Mouse (Mus musculus) stomach, embryonic 15.5 days (tissue): ENCODE measurements at regions not wholly inside any gene's neighbourhood (a gene's known extent, or its start where the extent isn't known, plus 50 kb on each side); places are given as distances from the start of the nearest gene placed in this dataset.
A peak's percentile ranks its signal among the peaks of the same experiment; 100 is the strongest.

ENCODE experiments used
- ATAC-seq: fragments of 200-750 bp; cut with Nextera tagmentation; 2 replicates; pipeline ENCODE4 v1.8.0; 2017; ENCODE audit warnings: low read depth, moderate number of reproducible peaks, moderate TSS enrichment; ENCODE audit not compliant: insufficient read depth, low FRiP score
- H3K27ac ChIP-seq: fragments of 300-500 bp; sonication (generic); 2 replicates; pipeline ENCODE4 v1.5.1; 2015; ENCODE audit warnings: mild to moderate bottlenecking, inconsistent platforms
- H3K27me3 ChIP-seq: fragments of 300-500 bp; sonication (generic); replicated peaks from 2 replicates; pipeline ENCODE4 v1.6.1; 2015; ENCODE audit warnings: inconsistent platforms
- H3K36me3 ChIP-seq: fragments of 300-500 bp; sonication (generic); 2 replicates; pipeline ENCODE4 v1.6.1; 2015; ENCODE audit warnings: inconsistent platforms
- H3K4me1 ChIP-seq: fragments of 300-500 bp; sonication (generic); 2 replicates; pipeline ENCODE4 v1.6.1; 2015; ENCODE audit warnings: inconsistent platforms
- H3K4me2 ChIP-seq: fragments of 300-500 bp; sonication (generic); 2 replicates; pipeline ENCODE4 v1.6.1; 2015; ENCODE audit warnings: mild to moderate bottlenecking, inconsistent platforms
- H3K4me3 ChIP-seq: fragments of 300-500 bp; sonication (generic); replicated peaks from 2 replicates; pipeline ENCODE4 v1.5.1; 2015; ENCODE audit warnings: inconsistent platforms
- H3K9ac ChIP-seq: fragments of 300-500 bp; sonication (generic); 2 replicates; pipeline ENCODE4 v1.6.1; 2015; ENCODE audit warnings: inconsistent platforms
- H3K9me3 ChIP-seq: fragments of 300-500 bp; sonication (generic); 2 replicates; pipeline ENCODE4 v1.6.1; 2016; ENCODE audit warnings: inconsistent platforms
- WGBS: fragments of 180-500 bp; shearing (Covaris S2); methylation state at CpG from one replicate; pipeline ENCODE4 v1.1.7; 2015; 5-methylcytosine and 5-hydroxymethylcytosine counted together

- H3K36me3 ChIP-seq, result no peaks in the 10 kb centered on the region
- no peak for ATAC-seq
- H3K27me3 ChIP-seq, result no peaks in the 10 kb centered on the region
- H3K9me3 ChIP-seq, result no peaks in the 10 kb centered on the region
- H3K9ac ChIP-seq, result no peak overlapping the region
- H3K4me3 ChIP-seq, result no peak overlapping the region
- no peak overlapping the region for H3K4me2 ChIP-seq
- no peaks in the 10 kb centered on the region for H3K4me1 ChIP-seq
- WGBS, result 84% methylated on average over 6 of the region's 6 CpGs
- H3K27ac ChIP-seq, result no peak overlapping the region
These were observed 278.4 kb downstream of the Fat4 start for GRCm38 (mm10) chr3:39165006-39165667.

- Histone ChIP-seq H3K36me3 (no peaks in the 10 kb centered on the region), H3K9me3 (no peaks in the 10 kb centered on the region; the same call in 1 of the 2 replicates), H3K27me3 (no peaks in the 10 kb centered on the region), H3K4me3 (no peak overlapping the region), H3K9ac (no peak overlapping the region), H3K4me1 (no peaks in the 10 kb centered on the region), H3K27ac (no peak overlapping the region), H3K4me2 (no peak overlapping the region)
- WGBS, result 41% methylated on average over 3 of the region's 3 CpGs
- ATAC-seq, result no peak
These were observed 295.9 kb downstream of the Fat4 start for GRCm38 (mm10) chr3:39182646-39183045.

GRCm38 (mm10) chr3:39195102-39195501, 308.4 kb downstream of the Fat4 start:
- Histone ChIP-seq H3K36me3 (no peaks in the 10 kb centered on the region), H3K4me3 (no peak overlapping the region), H3K9ac (no peak overlapping the region), H3K9me3 (no peaks in the 10 kb centered on the region), H3K27ac (no peak overlapping the region), H3K4me1 (no peaks in the 10 kb centered on the region), H3K4me2 (no peak overlapping the region), H3K27me3 (no peaks in the 10 kb centered on the region)
- WGBS, result 81% methylated on average over 6 of the region's 6 CpGs
- no peak for ATAC-seq

GRCm38 (mm10) chr3:39202662-39203061, 315.9 kb downstream of the Fat4 start:
- Histone ChIP-seq H3K4me3 (no peak overlapping the region), H3K27me3 (no peaks in the 10 kb centered on the region), H3K27ac (no peak overlapping the region), H3K4me1 (no peaks in the 10 kb centered on the region), H3K9me3 (no peaks in the 10 kb centered on the region), H3K9ac (no peak overlapping the region), H3K36me3 (no peaks in the 10 kb centered on the region), H3K4me2 (no peak overlapping the region)
- no peak for ATAC-seq
- WGBS, result 60% methylated on average over 7 of the region's 7 CpGs

- no peak for ATAC-seq
- Histone ChIP-seq H3K27ac (no peak overlapping the region), H3K4me3 (no peak overlapping the region), H3K36me3 (no peaks in the 10 kb centered on the region), H3K4me2 (no peak overlapping the region), H3K9ac (no peak overlapping the region), H3K4me1 (no peaks in the 10 kb centered on the region), H3K9me3 (no peaks in the 10 kb centered on the region), H3K27me3 (no peaks in the 10 kb centered on the region)
- 94% methylated on average over 1 of the region's 1 CpGs for WGBS
These were observed 321.9 kb downstream of the Fat4 start for GRCm38 (mm10) chr3:39208651-39209050.

- Histone ChIP-seq H3K4me3 (no peak overlapping the region), H3K4me2 (no peak overlapping the region)
- WGBS, result 83% methylated on average over 8 of the region's 8 CpGs
These were observed 322.8 kb downstream of the Fat4 start for GRCm38 (mm10) chr3:39209382-39210165.

GRCm38 (mm10) chr3:39211670-39212069, 324.9 kb downstream of the Fat4 start:
- H3K36me3 ChIP-seq, result no peaks in the 10 kb centered on the region

More at GRCm38 (mm10) chr3:39209382-39210165, 322.8 kb downstream of the Fat4 start:
- no peak overlapping the region for H3K9ac ChIP-seq
- H3K36me3 ChIP-seq, result no peaks in the 10 kb centered on the region
- no peak for ATAC-seq
- H3K9me3 ChIP-seq, result no peaks in the 10 kb centered on the region
- no peak overlapping the region for H3K27ac ChIP-seq
- H3K4me1 ChIP-seq, result no peaks in the 10 kb centered on the region
- no peaks in the 10 kb centered on the region for H3K27me3 ChIP-seq

GRCm38 (mm10) chr3:39220011-39220706, 333.4 kb downstream of the Fat4 start:
- 0 out of 2 replicates have a peak overlapping the region, but pooled peaks have one; percentile 21 for H3K27ac ChIP-seq
- H3K4me3 ChIP-seq, result no peak overlapping the region
- H3K27me3 ChIP-seq, result no peaks in the 10 kb centered on the region
- whole genome bisulfite sequencing, result 55% methylated on average over 10 of the region's 10 CpGs
- peaks cover 2% of the 10 kb centered on the region; the same call in 1 of the 2 replicates for H3K4me1 ChIP-seq
- peak; percentile 53; the same call in 1 of the 2 replicates for ATAC-seq
- no peaks in the 10 kb centered on the region for H3K9me3 ChIP-seq
- H3K9ac ChIP-seq, result no peak overlapping the region
- no peak overlapping the region for H3K4me2 ChIP-seq
- H3K36me3 ChIP-seq, result no peaks in the 10 kb centered on the region

More at GRCm38 (mm10) chr3:39211670-39212069, 324.9 kb downstream of the Fat4 start:
- H3K27me3 ChIP-seq, result no peaks in the 10 kb centered on the region
- H3K9me3 ChIP-seq, result no peaks in the 10 kb centered on the region
- WGBS, result 59% methylated on average over 5 of the region's 5 CpGs
- H3K9ac ChIP-seq, result no peak overlapping the region
- no peak overlapping the region for H3K27ac ChIP-seq
- no peak overlapping the region for H3K4me3 ChIP-seq
- H3K4me2 ChIP-seq, result no peak overlapping the region
- no peaks in the 10 kb centered on the region for H3K4me1 ChIP-seq
- no peak for ATAC-seq

- H3K9ac ChIP-seq, result no peak overlapping the region
- ATAC-seq, result no peak
- 51% methylated on average over 2 of the region's 2 CpGs for WGBS
- H3K9me3 ChIP-seq, result no peaks in the 10 kb centered on the region
- no peak overlapping the region for H3K4me2 ChIP-seq
- peaks cover 2% of the 10 kb centered on the region; the same call in 1 of the 2 replicates for H3K4me1 ChIP-seq
- H3K27me3 ChIP-seq, result no peaks in the 10 kb centered on the region
- no peak overlapping the region for H3K4me3 ChIP-seq
- H3K36me3 ChIP-seq, result no peaks in the 10 kb centered on the region
- 0 out of 2 replicates have a peak overlapping the region, but pooled peaks have one; percentile 49 for H3K27ac ChIP-seq
These were observed 333.9 kb downstream of the Fat4 start for GRCm38 (mm10) chr3:39220707-39221034.

GRCm38 (mm10) chr3:39222059-39222458, 335.3 kb downstream of the Fat4 start:
- Histone ChIP-seq H3K36me3 (no peaks in the 10 kb centered on the region), H3K27me3 (no peaks in the 10 kb centered on the region), H3K27ac (no peak overlapping the region), H3K4me1 (peaks cover 2% of the 10 kb centered on the region; the same call in 1 of the 2 replicates), H3K9ac (no peak overlapping the region), H3K4me2 (no peak overlapping the region), H3K9me3 (no peaks in the 10 kb centered on the region), H3K4me3 (no peak overlapping the region)
- WGBS, result 45% methylated on average over 4 of the region's 4 CpGs
- ATAC-seq, result peak; percentile 18; the same call in 1 of the 2 replicates

- ATAC-seq, result no peak
- no peaks in the 10 kb centered on the region for H3K27me3 ChIP-seq
- no peak overlapping the region for H3K4me2 ChIP-seq
- H3K9ac ChIP-seq, result no peak overlapping the region
- no peak overlapping the region for H3K27ac ChIP-seq
- WGBS, result 65% methylated on average over 2 of the region's 2 CpGs
- H3K36me3 ChIP-seq, result no peaks in the 10 kb centered on the region
- H3K9me3 ChIP-seq, result no peaks in the 10 kb centered on the region
- H3K4me1 ChIP-seq, result no peaks in the 10 kb centered on the region
- no peak overlapping the region for H3K4me3 ChIP-seq
These were observed 348.2 kb downstream of the Fat4 start for GRCm38 (mm10) chr3:39234921-39235320.

- no peak overlapping the region for H3K4me2 ChIP-seq
- WGBS, result 48% methylated on average over 4 of the region's 4 CpGs
- H3K27ac ChIP-seq, result no peak overlapping the region
- H3K4me1 ChIP-seq, result 0 out of 2 replicates have a peak, but pooled peaks cover 5% of the 10 kb centered on the region
- H3K9me3 ChIP-seq, result no peaks in the 10 kb centered on the region
- no peak overlapping the region for H3K4me3 ChIP-seq
- no peaks in the 10 kb centered on the region for H3K36me3 ChIP-seq
- no peak for ATAC-seq
- H3K27me3 ChIP-seq, result no peaks in the 10 kb centered on the region
- no peak overlapping the region for H3K9ac ChIP-seq
These were observed 362.0 kb downstream of the Fat4 start for GRCm38 (mm10) chr3:39248712-39249111.
